ENCODE assay signal across 16 mouse cellular contexts in the genomic region with DNA sequence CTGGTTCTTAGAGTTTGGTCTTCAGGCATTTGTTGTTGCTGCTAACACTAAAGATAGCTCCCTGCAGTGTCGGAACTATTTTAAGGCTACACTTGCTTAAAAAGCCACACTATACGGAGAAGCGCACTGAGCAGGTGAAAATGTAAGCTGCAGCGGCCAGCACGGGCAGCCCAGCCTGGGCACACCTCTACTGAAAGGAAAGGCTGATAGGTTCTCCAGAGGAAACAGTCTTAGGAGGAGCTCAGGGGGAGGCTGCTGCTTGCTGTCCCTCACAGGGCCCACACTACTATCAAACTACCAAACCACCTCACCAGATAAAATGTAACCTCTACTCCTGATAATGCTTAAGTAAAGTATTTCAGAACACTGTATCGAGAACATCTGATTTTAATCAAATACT. TPM values are rescaled to one million over a fixed set of nuclear protein-coding genes. Genes with fewer than 3 reads are reported as not detected.
DNase-seq lines count a peak whose midpoint lies in the region; ATAC-seq and TF ChIP-seq lines count a peak whose summit lies in the region.
"Had no signal": no experiment of that assay in that cellular context is flagged by ENCODE, and none has a peak within 500 bp of the region (broad histone marks: within the 10 kb centered on the region; RNA-seq: fewer than 3 reads in every experiment).

No protein-coding gene starts in this region.

- no peak overlapping the region for H3K9ac ChIP-seq in heart, embryonic 11.5 days (ENCODE audit: low read depth, low read length)
- no peak overlapping the region; the same call in 1 of the 2 replicates for H3K9ac ChIP-seq in intestine, embryonic 16.5 days (ENCODE audit: low read depth, low read length)
- H3K9ac ChIP-seq: embryonic facial prominence, embryonic 12.5 days; limb, embryonic 13.5 days had no signal

- peak overlapping the region; percentile 39 for H3K4me2 ChIP-seq in heart, embryonic 11.5 days
- peak overlapping the region; percentile 3 for H3K4me2 ChIP-seq in intestine, embryonic 16.5 days (ENCODE audit: low read depth, low read length)
- H3K4me2 ChIP-seq: embryonic facial prominence, embryonic 12.5 days; limb, embryonic 13.5 days had no signal

- ATAC-seq in heart, embryonic 11.5 days (replicated peaks; ENCODE audit: insufficient number of reproducible peaks, low FRiP score, low TSS enrichment), result no peak
- no peak for ATAC-seq in G1E (ENCODE audit: extremely low read depth, insufficient number of reproducible peaks, low FRiP score, poor library complexity, severe bottlenecking)
- peak; percentile 69 for ATAC-seq in intestine, embryonic 16.5 days
- 0 out of 2 replicates have a peak, but pooled peaks have one; percentile 21 for ATAC-seq in megakaryocyte-erythroid progenitor cell, adult 5-6 weeks (replicated peaks; ENCODE audit: low FRiP score, low TSS enrichment, poor library complexity, severe bottlenecking)

- TF ChIP-seq CTCF in G1E (IDR thresholded peaks at IDR 0.05; ENCODE audit: low read depth, low read length), result no peak

- H3K27ac ChIP-seq in heart, embryonic 11.5 days (ENCODE audit: low read depth, low read length), result no peak overlapping the region
- H3K27ac ChIP-seq in intestine, embryonic 16.5 days (ENCODE audit: low read length), result peak overlapping the region; percentile 81
- H3K27ac ChIP-seq: embryonic facial prominence, embryonic 12.5 days; hindbrain, embryonic 10.5 days; limb, embryonic 13.5 days; midbrain, embryonic 10.5 days had no signal

- no peaks in the 10 kb centered on the region for H3K27me3 ChIP-seq in heart, embryonic 11.5 days (ENCODE audit: control insufficient read depth, insufficient read depth, low read length)
- no peaks in the 10 kb centered on the region for H3K27me3 ChIP-seq in G1E (ENCODE audit: insufficient read depth, low read length)
- no peaks in the 10 kb centered on the region for H3K27me3 ChIP-seq in intestine, embryonic 16.5 days (replicated peaks; ENCODE audit: control insufficient read depth, insufficient read depth, low read length)
- H3K27me3 ChIP-seq: embryonic facial prominence, embryonic 12.5 days; limb, embryonic 13.5 days had no signal

- intact Hi-C loops in left cerebral cortex, postnatal 25 days (cut with DNase I), result no loop called here

- no peaks in the 10 kb centered on the region for H3K9me3 ChIP-seq in heart, embryonic 11.5 days (replicated peaks; ENCODE audit: control insufficient read depth, low read length)
- H3K9me3 ChIP-seq in G1E (replicated peaks), result no peaks in the 10 kb centered on the region
- no peaks in the 10 kb centered on the region for H3K9me3 ChIP-seq in intestine, embryonic 16.5 days (ENCODE audit: control insufficient read depth, low read length)
- H3K9me3 ChIP-seq: embryonic facial prominence, embryonic 12.5 days; hindbrain, embryonic 10.5 days; limb, embryonic 13.5 days; midbrain, embryonic 10.5 days had no signal

- no peak for DNase-seq in heart, postnatal 4 days
- DNase-seq in G1E (ENCODE audit: low spot score), result no peak
- no peak for DNase-seq in left cerebral cortex, postnatal 25 days (ENCODE audit: low spot score in 2 of 2)
- DNase-seq in layer of hippocampus, adult 9-11 months, result no peak
- DNase-seq: cerebellum, postnatal 25 days; kidney, postnatal 25 days; lung, postnatal 14 days; right cerebral cortex, postnatal 25 days had no signal

- H3K4me1 ChIP-seq in heart, embryonic 11.5 days (ENCODE audit: control insufficient read depth, insufficient read depth, low read length), result peaks cover 36% of the 10 kb centered on the region
- H3K4me1 ChIP-seq in G1E (ENCODE audit: insufficient read depth, low read depth, low read length), result peaks cover 92% of the 10 kb centered on the region
- peaks cover 25% of the 10 kb centered on the region for H3K4me1 ChIP-seq in intestine, embryonic 16.5 days (ENCODE audit: control insufficient read depth, insufficient read depth, low read length)

- WGBS in heart, embryonic 11.5 days (ENCODE audit: insufficient replicate concordance), result 45% methylated on average over 6 of the region's 6 CpGs
- WGBS in intestine, embryonic 16.5 days, result 67% methylated on average over 6 of the region's 6 CpGs

- H3K4me3 ChIP-seq in heart, embryonic 11.5 days (ENCODE audit: low read depth, low read length), result no peak overlapping the region
- H3K4me3 ChIP-seq in G1E (ENCODE audit: low read depth, low read length), result peak overlapping the region; percentile 57; the same call in 1 of the 2 replicates
- no peak overlapping the region for H3K4me3 ChIP-seq in intestine, embryonic 16.5 days (ENCODE audit: low read length)
- H3K4me3 ChIP-seq: embryonic facial prominence, embryonic 12.5 days; hindbrain, embryonic 10.5 days; limb, embryonic 13.5 days; midbrain, embryonic 10.5 days; myocyte had no signal

- H3K36me3 ChIP-seq in heart, embryonic 11.5 days (ENCODE audit: control insufficient read depth, insufficient read depth, low read length), result no peaks in the 10 kb centered on the region
- H3K36me3 ChIP-seq in G1E (replicated peaks), result peaks cover 56% of the 10 kb centered on the region
- no peaks in the 10 kb centered on the region for H3K36me3 ChIP-seq in intestine, embryonic 16.5 days (ENCODE audit: control insufficient read depth, insufficient read depth, low read length)
- H3K36me3 ChIP-seq: embryonic facial prominence, embryonic 12.5 days; hindbrain, embryonic 10.5 days; limb, embryonic 13.5 days; midbrain, embryonic 10.5 days had no signal

RNA-seq across cellular contexts. Expression of gene Tmem131, which starts 16.7 kb away (rescaled TPM):
- polyA plus RNA-seq in heart, embryonic 11.5 days (2014; fragmentation: Nextera tagmentation; extraction: Ambion mirVana), result 10.6 and 11.4 TPM in 2 replicates
- 10 to 100 TPM; 37.3 to 40.6 TPM for total RNA-seq in heart, postnatal 4 days (2021)
- total RNA-seq in G1E (2014; fragmentation: Nextera tagmentation) (298 and 313 TPM in 2 replicates), G1E (2017) (50.2 and 51.0 TPM in 2 replicates)
- polyA plus RNA-seq in G1E (2012), result 98.2 and 108 TPM in 2 replicates
- 9.3 and 11.3 TPM in 2 replicates for polyA plus RNA-seq in intestine, embryonic 16.5 days (2015; fragmentation: Nextera tagmentation; extraction: Ambion mirVana)
- total RNA-seq in megakaryocyte-erythroid progenitor cell, adult 5-6 weeks (2014; fragmentation: Nextera tagmentation), result 53.5 and 60.2 TPM in 2 replicates
- total RNA-seq in megakaryocyte-erythroid progenitor cell, adult 5-6 weeks (2017), result 18.3 and 31.5 TPM in 2 replicates
- 10 to 100 TPM; 53.4 to 55.8 TPM for total RNA-seq in left cerebral cortex, postnatal 25 days (2021)

Comparison
In these comparisons a context has a peak if more than half of its experiments do, and no peak if none do; other contexts are left out.
1. ATAC-seq: peak in intestine, embryonic 16.5 days (single experiment) and megakaryocyte-erythroid progenitor cell, adult 5-6 weeks (single experiment); none in heart, embryonic 11.5 days (single experiment) and G1E (single experiment).